Mouse (Mus musculus) frontal cortex, adult (tissue): ENCODE data around the gene Dkc1.

Experiments
- ATAC-seq: cut with Nextera tagmentation; 2 replicates; pipeline ENCODE4 v1.9.2; 2017; ENCODE audit warnings: mild to moderate bottlenecking, moderate library complexity, mixed read lengths; ENCODE audit not compliant: low TSS enrichment

Dkc1 gene

GRCm38 (mm10) chrX:75138182-75138581 is 42.5 kb downstream of the Dkc1 start:
- ATAC-seq = no peak

- peak; percentile 65 for ATAC-seq
Measured at GRCm38 (mm10) chrX:75143124-75143555, 47.5 kb downstream of the Dkc1 start.

GRCm38 (mm10) chrX:75148414-75148813 is 52.8 kb downstream of the Dkc1 start:
- ATAC-seq = no peak

GRCm38 (mm10) chrX:75150304-75150703 is 54.6 kb downstream of the Dkc1 start:
- ATAC-seq = no peak

GRCm38 (mm10) chrX:75152249-75152648 is 56.6 kb downstream of the Dkc1 start:
- ATAC-seq = no peak

GRCm38 (mm10) chrX:75155576-75156243 is 60.1 kb downstream of the Dkc1 start:
- peak; percentile 67 for ATAC-seq
